Mouse (Mus musculus): ENCODE results near the gene Ssh2.

GRCm38 (mm10) chr11:77188868-77189267, 27.2 kb upstream of the Ssh2 start, which contains the start of gene Efcab5:
- no peak for TF ChIP-seq CTCF (IDR thresholded peaks at IDR 0.05; ENCODE audit: insufficient read depth, low read depth, low read length)
- no peak for TF ChIP-seq POLR2A (IDR thresholded peaks at IDR 0.05; ENCODE audit: insufficient read depth, low read depth, low read length)
